Mouse (Mus musculus) CH12.LX (cell line): ENCODE measurements at regions not wholly inside any gene's neighbourhood (a gene's known extent, or its start where the extent isn't known, plus 50 kb on each side); places are given as distances from the start of the nearest gene placed in this dataset.
A peak's percentile ranks its signal among the peaks of the same experiment; 100 is the strongest.

ENCODE experiments used
- DNase-seq: peaks from one replicate; pipeline ENCODE4 v3.0.0-alpha.2; 2013; ENCODE audit errors: extremely low read depth
- H3K27ac ChIP-seq: 2 replicates; pipeline ENCODE4 v1.5.1; 2012; ENCODE audit warnings: low read depth, mild to moderate bottlenecking, control low read depth, moderate library complexity; ENCODE audit not compliant: insufficient read depth
- H3K27me3 ChIP-seq: replicated peaks from 2 replicates; pipeline ENCODE3; 2012; ENCODE audit warnings: inconsistent platforms
- H3K36me3 ChIP-seq, 2 experiments: replicated peaks in 1 of 2; 2 replicates each; pipeline versions ENCODE3 to v1.6.1; 2012; ENCODE audit warnings: inconsistent platforms in 1 of 2, low read length in 1 of 2, mild to moderate bottlenecking in 1 of 2, mixed read lengths in 1 of 2, moderate library complexity in 1 of 2; ENCODE audit not compliant: control insufficient read depth in 1 of 2, insufficient read depth in 1 of 2
- H3K4me1 ChIP-seq, 2 experiments: 2 replicates each; pipeline ENCODE4 v1.6.1; 2012; ENCODE audit warnings: inconsistent platforms in 1 of 2, moderate library complexity in 1 of 2; ENCODE audit not compliant: insufficient read depth in 2 of 2, control insufficient read depth in 1 of 2
- H3K4me2 ChIP-seq: 2 replicates; pipeline ENCODE4 v1.6.1; 2012; ENCODE audit warnings: low read depth, mild to moderate bottlenecking, control low read depth; ENCODE audit not compliant: poor library complexity, insufficient read depth, severe bottlenecking
- H3K4me3 ChIP-seq, 3 experiments: fragments of 150-350 bp in 1 of 3; sonication (generic) in 1 of 3; replicated peaks in 1 of 3; 2 replicates each; pipeline versions ENCODE3 to v1.5.1; 2011 to 2012; ENCODE audit warnings: low read depth in 2 of 3, low read length in 2 of 3, mild to moderate bottlenecking in 2 of 3, moderate library complexity in 2 of 3, control low read depth in 1 of 3, improper control_type of control experiment in 1 of 3, inconsistent platforms in 1 of 3, mixed read lengths in 1 of 3; ENCODE audit not compliant: poor library complexity in 1 of 3
- H3K79me2 ChIP-seq: replicated peaks from 2 replicates; pipeline ENCODE4 v1.6.1; 2012; ENCODE audit warnings: mild to moderate bottlenecking, moderate library complexity; ENCODE audit not compliant: control insufficient read depth, poor library complexity, insufficient read depth, severe bottlenecking; ENCODE audit errors: extremely low read depth
- H3K9ac ChIP-seq: 2 replicates; pipeline ENCODE4 v1.6.1; 2012; ENCODE audit warnings: low read depth, mild to moderate bottlenecking, control low read depth, moderate library complexity; ENCODE audit not compliant: insufficient read depth
- H3K9me3 ChIP-seq: replicated peaks from 2 replicates; pipeline ENCODE3; 2012; ENCODE audit warnings: low read length, inconsistent platforms, mixed read lengths
- BHLHE40 ChIP-seq: IDR thresholded peaks from 2 replicates; pipeline ENCODE4 v1.6.1; 2011; ENCODE audit warnings: mild to moderate bottlenecking, low read depth, low read length, improper control_type of control experiment
- CHD1 ChIP-seq: IDR thresholded peaks from 2 replicates; pipeline ENCODE4 v1.6.1; 2012; ENCODE audit warnings: low read depth, low read length, improper control_type of control experiment, inconsistent platforms
- CHD2 ChIP-seq: IDR thresholded peaks from 2 replicates; pipeline ENCODE4 v1.6.1; 2011; ENCODE audit warnings: low read length, improper control_type of control experiment
- CTCF ChIP-seq, 2 experiments: IDR thresholded peaks in 1 of 2; conservative IDR thresholded peaks in 1 of 2; 2 replicates each; pipeline ENCODE4 v1.5.1; 2011 to 2012; ENCODE audit warnings: low read depth in 2 of 2, low read length in 2 of 2, improper control_type of control experiment in 1 of 2, inconsistent platforms in 1 of 2, mild to moderate bottlenecking in 1 of 2, moderate library complexity in 1 of 2
- E2F4 ChIP-seq: IDR thresholded peaks from 2 replicates; pipeline ENCODE4 v1.6.1; 2011; ENCODE audit warnings: low read depth, low read length, improper control_type of control experiment; ENCODE audit not compliant: insufficient replicate concordance
- ELF1 ChIP-seq: IDR thresholded peaks from 2 replicates; pipeline ENCODE4 v1.6.1; 2014; ENCODE audit warnings: low read depth, mild to moderate bottlenecking, inconsistent platforms, low read length, improper control_type of control experiment
- EP300 ChIP-seq: IDR thresholded peaks from 2 replicates; pipeline ENCODE4 v1.6.1; 2011; ENCODE audit warnings: low read length, improper control_type of control experiment
- ETS1 ChIP-seq: conservative IDR thresholded peaks from 2 replicates; pipeline ENCODE4 v1.6.1; 2012; ENCODE audit warnings: low read depth, mild to moderate bottlenecking, inconsistent platforms, low read length, improper control_type of control experiment, moderate library complexity
- HCFC1 ChIP-seq: IDR thresholded peaks from 2 replicates; pipeline ENCODE4 v1.6.1; 2012; ENCODE audit warnings: low read depth, mild to moderate bottlenecking, inconsistent platforms, low read length, improper control_type of control experiment
- IRF4 ChIP-seq: IDR thresholded peaks from 2 replicates; pipeline ENCODE4 v1.6.1; 2014; ENCODE audit warnings: low read depth, mild to moderate bottlenecking, inconsistent platforms, low read length, improper control_type of control experiment
- JUN ChIP-seq: IDR thresholded peaks from 2 replicates; pipeline ENCODE4 v1.6.1; 2011; ENCODE audit warnings: low read depth, mild to moderate bottlenecking, low read length, improper control_type of control experiment, moderate library complexity; ENCODE audit not compliant: insufficient read depth
- JUND ChIP-seq: conservative IDR thresholded peaks from 2 replicates; pipeline ENCODE4 v1.6.1; 2011; ENCODE audit warnings: low read depth, low read length, improper control_type of control experiment
- KAT2A ChIP-seq: IDR thresholded peaks from 2 replicates; pipeline ENCODE4 v1.6.1; 2012; ENCODE audit warnings: low read length, improper control_type of control experiment, inconsistent platforms; ENCODE audit not compliant: insufficient replicate concordance
- MAFK ChIP-seq: IDR thresholded peaks from 2 replicates; pipeline ENCODE4 v1.6.1; 2011; ENCODE audit warnings: low read length, improper control_type of control experiment; ENCODE audit not compliant: insufficient replicate concordance
- MAX ChIP-seq: IDR thresholded peaks from 2 replicates; pipeline ENCODE4 v1.6.1; 2011; ENCODE audit warnings: low read length, improper control_type of control experiment
- MAZ ChIP-seq: IDR thresholded peaks from 2 replicates; pipeline ENCODE4 v1.6.1; 2012; ENCODE audit warnings: low read depth, mild to moderate bottlenecking, inconsistent platforms, low read length, improper control_type of control experiment, moderate library complexity
- MEF2A ChIP-seq: IDR thresholded peaks from 2 replicates; pipeline ENCODE4 v1.6.1; 2014; ENCODE audit warnings: low read depth, mild to moderate bottlenecking, inconsistent platforms, low read length, improper control_type of control experiment, borderline replicate concordance
- MXI1 ChIP-seq: IDR thresholded peaks from 2 replicates; pipeline ENCODE4 v1.6.1; 2011; ENCODE audit warnings: mild to moderate bottlenecking, low read depth, low read length, improper control_type of control experiment
- MYC ChIP-seq: IDR thresholded peaks from 2 replicates; pipeline ENCODE4 v1.6.1; 2011; ENCODE audit warnings: low read depth, mild to moderate bottlenecking, improper control_type of control experiment, low read length
- NELFE ChIP-seq: IDR thresholded peaks from 2 replicates; pipeline ENCODE4 v1.6.1; 2011; ENCODE audit warnings: low read depth, low read length, improper control_type of control experiment
- NRF1 ChIP-seq: IDR thresholded peaks from 2 replicates; pipeline ENCODE4 v1.6.1; 2014; ENCODE audit warnings: low read depth, mild to moderate bottlenecking, inconsistent platforms, low read length, improper control_type of control experiment, moderate library complexity
- POLR2A ChIP-seq: IDR thresholded peaks from 2 replicates; pipeline ENCODE4 v1.6.1; 2011; ENCODE audit warnings: low read depth, mild to moderate bottlenecking, improper control_type of control experiment, low read length
- POLR2AphosphoS2 ChIP-seq: IDR thresholded peaks from 2 replicates; pipeline ENCODE4 v1.6.1; 2011; ENCODE audit warnings: low read depth, low read length, improper control_type of control experiment
- RAD21 ChIP-seq: IDR thresholded peaks from 2 replicates; pipeline ENCODE4 v1.6.1; 2011; ENCODE audit warnings: low read depth, mild to moderate bottlenecking, low read length, improper control_type of control experiment, moderate library complexity
- RCOR1 ChIP-seq: conservative IDR thresholded peaks from 2 replicates; pipeline ENCODE4 v1.6.1; 2012; ENCODE audit warnings: low read depth, mild to moderate bottlenecking, inconsistent platforms, low read length, improper control_type of control experiment
- SIN3A ChIP-seq: IDR thresholded peaks from 2 replicates; pipeline ENCODE4 v1.6.1; 2012; ENCODE audit warnings: low read length, improper control_type of control experiment, inconsistent platforms
- TBP ChIP-seq: conservative IDR thresholded peaks from 2 replicates; pipeline ENCODE4 v1.6.1; 2011; ENCODE audit warnings: low read depth, low read length, improper control_type of control experiment
- TCF12 ChIP-seq: IDR thresholded peaks from 2 replicates; pipeline ENCODE4 v1.6.1; 2014; ENCODE audit warnings: low read depth, mild to moderate bottlenecking, inconsistent platforms, low read length, improper control_type of control experiment
- USF2 ChIP-seq: conservative IDR thresholded peaks from 2 replicates; pipeline ENCODE4 v1.6.1; 2011; ENCODE audit warnings: low read depth, low read length, improper control_type of control experiment
- ZC3H11A ChIP-seq: IDR thresholded peaks from 2 replicates; pipeline ENCODE4 v1.6.1; 2012; ENCODE audit warnings: low read depth, mild to moderate bottlenecking, inconsistent platforms, low read length, improper control_type of control experiment
- ZKSCAN1 ChIP-seq: IDR thresholded peaks from 2 replicates; pipeline ENCODE4 v1.6.1; 2012; ENCODE audit warnings: low read depth, inconsistent platforms, low read length, improper control_type of control experiment, borderline replicate concordance
- ZNF384 ChIP-seq: IDR thresholded peaks from 2 replicates; pipeline ENCODE4 v1.6.1; 2012; ENCODE audit warnings: low read depth, low read length, improper control_type of control experiment, inconsistent platforms
- dilution Hi-C: fragments of 300-500 bp; cut with MboI; formaldehyde crosslinking; loops from 2 replicates; pipeline ENCODE4 v1.14.3; 2020; ENCODE audit warnings: low sequenced_read_pairs; ENCODE audit not compliant: extremely low pct_unique_long_range_greater_than_20kb, extremely low pct_ligation_motif_present
- in situ Hi-C: fragments of 300-500 bp; cut with MboI; formaldehyde crosslinking; loops from 3 replicates; pipeline ENCODE4 v1.14.3; 2019; ENCODE audit warnings: low sequenced_read_pairs, low pct_ligation_motif_present, low pct_unique_long_range_greater_than_20kb, mixed read lengths

- in situ Hi-C loops: loop anchor here (5.0 kb wide), 1 partner anchor 100 kb away; no protein-coding TSS in a partner anchor
- peak overlapping the region; percentile 98 for H3K9ac ChIP-seq
- dilution Hi-C loops: no loop called here
Measured at GRCm38 (mm10) chr16:84607503-84607902, 92.6 kb downstream of the A730009L09Rik start.

GRCm38 (mm10) chr16:84615683-84616082 lies 100.8 kb downstream of the A730009L09Rik start:
- TF ChIP-seq MAX (peak; percentile 84), BHLHE40 (peak; percentile 95), ETS1 (0 out of 2 replicates have a peak, but pooled peaks have one; percentile 4), POLR2AphosphoS2 (no peak), SIN3A (0 out of 2 replicates have a peak, but pooled peaks have one; percentile 50), POLR2A (no peak), MYC (peak; percentile 77; the same call in 1 of the 2 replicates), CHD1 (peak; percentile 87; the same call in 1 of the 2 replicates), MXI1 (peak; percentile 38; the same call in 1 of the 2 replicates)
- no peaks in the 10 kb centered on the region for H3K36me3 ChIP-seq
- no peak for DNase-seq
- peaks cover 18% of the 10 kb centered on the region for H3K9me3 ChIP-seq
- dilution Hi-C loops (no loop called here), in situ Hi-C loops (no loop called here)
- H3K4me3 ChIP-seq: no peak overlapping the region
- H3K4me2 ChIP-seq: peak overlapping the region; percentile 47
- H3K27ac ChIP-seq: peak overlapping the region; percentile 79
- no peaks in the 10 kb centered on the region for H3K79me2 ChIP-seq
- peak overlapping the region; percentile 65 for H3K9ac ChIP-seq
- H3K27me3 ChIP-seq: no peaks in the 10 kb centered on the region
- peaks cover 10 to 44% of the 10 kb centered on the region in 2 experiments for H3K4me1 ChIP-seq

More at GRCm38 (mm10) chr16:84607503-84607902, 92.6 kb downstream of the A730009L09Rik start:
- Histone ChIP-seq H3K36me3 (peaks cover 0 to 4% of the 10 kb centered on the region in 2 experiments), H3K9me3 (peaks cover 2% of the 10 kb centered on the region), H3K4me1 (peaks cover 30 to 77% of the 10 kb centered on the region in 2 experiments), H3K4me3 (no peak overlapping the region), H3K79me2 (peaks cover 6% of the 10 kb centered on the region), H3K27ac (peak overlapping the region; percentile 98), H3K27me3 (no peaks in the 10 kb centered on the region), H3K4me2 (peak overlapping the region; percentile 95)
- TF ChIP-seq KAT2A: no peak
- TF ChIP-seq NRF1: peak; percentile 30; the same call in 1 of the 2 replicates
- TF ChIP-seq ZC3H11A: no peak
- no peak for TF ChIP-seq JUN
- TF ChIP-seq SIN3A: no peak
- TF ChIP-seq CHD2: no peak
- TF ChIP-seq HCFC1: no peak
- peak; percentile 84 for TF ChIP-seq TCF12
- peak; percentile 63 for TF ChIP-seq BHLHE40
- TF ChIP-seq USF2: no peak
- TF ChIP-seq ETS1: peak; percentile 63
- peak; percentile 67 for TF ChIP-seq ZNF384
- TF ChIP-seq MAZ: 0 out of 2 replicates have a peak, but pooled peaks have one; percentile 8
- no peak for TF ChIP-seq MAFK
- TF ChIP-seq NELFE: no peak
- no peak for TF ChIP-seq MAX
- peak; percentile 57 for TF ChIP-seq EP300
- TF ChIP-seq MYC: 0 out of 2 replicates have a peak, but pooled peaks have one; percentile 47
- no peak for TF ChIP-seq E2F4
- peak; percentile 56; the same call in 1 of the 2 replicates for TF ChIP-seq IRF4
- TF ChIP-seq MXI1: no peak
- TF ChIP-seq ZKSCAN1: no peak
- TF ChIP-seq TBP: peak; percentile 86
- no peak for TF ChIP-seq POLR2AphosphoS2
- no peak; the same call in 1 of the 2 replicates for TF ChIP-seq RAD21
- TF ChIP-seq CHD1: peak; percentile 1; the same call in 1 of the 2 replicates
- TF ChIP-seq ELF1: peak; percentile 47; the same call in 1 of the 2 replicates
- no peak for TF ChIP-seq RCOR1
- TF ChIP-seq MEF2A: peak; percentile 95
- TF ChIP-seq JUND: peak; percentile 54; the same call in 1 of the 2 replicates
- no peak for TF ChIP-seq CTCF (conservative IDR thresholded peaks at IDR 0.05 in 1 of 2, IDR thresholded peaks at IDR 0.05 in 1 of 2; ENCODE audit: low read depth in 2 of 2, low read length in 2 of 2)
- TF ChIP-seq POLR2A: no peak; the same call in 1 of the 2 replicates
- peak; percentile 70 for DNase-seq
